Mouse (Mus musculus) hindbrain, embryonic 16.5 days (tissue): ENCODE data around the gene Slc27a4. TPM values are rescaled to one million over a fixed set of nuclear protein-coding genes. Genes with fewer than 3 reads are reported as not detected.

Source experiments
- ATAC-seq: fragments of 200-750 bp; cut with Nextera tagmentation; 2 replicates; pipeline ENCODE4 v1.8.0; 2017; ENCODE audit warnings: moderate TSS enrichment, moderate library complexity
- H3K27ac ChIP-seq: fragments of 300-500 bp; sonication (generic); 2 replicates; pipeline ENCODE4 v1.5.1; 2014; ENCODE audit warnings: low read depth, mild to moderate bottlenecking, control low read depth, low read length, moderate library complexity
- H3K27me3 ChIP-seq: fragments of 300-500 bp; sonication (generic); replicated peaks from 2 replicates; pipeline ENCODE4 v1.6.1; 2014; ENCODE audit warnings: low read length; ENCODE audit not compliant: control insufficient read depth, insufficient read depth
- H3K36me3 ChIP-seq: fragments of 300-500 bp; sonication (generic); 2 replicates; pipeline ENCODE4 v1.6.1; 2014; ENCODE audit warnings: mild to moderate bottlenecking, low read length, moderate library complexity, mixed read lengths; ENCODE audit not compliant: control insufficient read depth, insufficient read depth
- H3K4me1 ChIP-seq: fragments of 300-500 bp; sonication (generic); 2 replicates; pipeline ENCODE4 v1.6.1; 2014; ENCODE audit warnings: low read depth, low read length; ENCODE audit not compliant: control insufficient read depth, insufficient read depth
- H3K4me2 ChIP-seq: fragments of 300-500 bp; sonication (generic); 2 replicates; pipeline ENCODE4 v1.6.1; 2014; ENCODE audit warnings: mild to moderate bottlenecking, low read length, control low read depth, moderate library complexity
- H3K4me3 ChIP-seq: fragments of 300-500 bp; sonication (generic); 2 replicates; pipeline ENCODE4 v1.5.1; 2014; ENCODE audit warnings: mild to moderate bottlenecking, low read length, control low read depth, moderate library complexity
- H3K9ac ChIP-seq: fragments of 300-500 bp; sonication (generic); 2 replicates; pipeline ENCODE4 v1.6.1; 2014; ENCODE audit warnings: low read depth, mild to moderate bottlenecking, control low read depth, low read length, moderate library complexity
- H3K9me3 ChIP-seq: fragments of 300-500 bp; sonication (generic); 2 replicates; pipeline ENCODE4 v1.6.1; 2014; ENCODE audit warnings: mild to moderate bottlenecking, low read length, moderate library complexity; ENCODE audit not compliant: control insufficient read depth
- WGBS: fragments of 180-500 bp; shearing (Covaris S2); extraction: QIAGEN DNeasy Blood & Tissue Kit; methylation state at CpG from one replicate; pipeline ENCODE4 v1.1.7; 2014; 5-methylcytosine and 5-hydroxymethylcytosine counted together
- polyA plus RNA-seq: library from polyadenylated mRNA; unstranded; fragments of >200 nt; fragmentation: Nextera tagmentation; extraction: Ambion mirVana; gene quantifications from 2 replicates; pipeline ENCODE4 v1.2.1, GENCODE M21; 2015

Slc27a4 gene
- polyA plus RNA-seq, 1 experiment from 2014 or later = 45.9 TPM

DNA sequence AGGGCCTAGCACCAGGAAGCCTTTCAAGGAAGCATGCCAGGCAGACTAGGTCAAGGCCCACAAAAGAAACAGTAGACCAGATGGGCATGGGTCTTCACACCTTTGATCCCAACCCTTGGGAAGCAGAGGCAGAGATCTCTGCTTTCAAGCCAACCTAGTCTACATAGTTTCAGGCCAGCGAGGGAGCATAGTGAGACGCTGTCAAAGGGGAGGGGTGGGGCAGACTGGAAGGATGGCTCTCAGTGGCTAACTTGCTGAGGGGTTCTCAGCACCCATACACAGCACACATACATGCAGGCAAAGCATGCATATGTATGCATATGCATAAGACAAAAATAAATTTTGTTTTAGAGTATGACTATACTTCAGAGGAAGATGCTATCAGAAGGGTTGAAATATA, 16.9 kb downstream of the Slc27a4 start:
- peaks cover 10% of the 10 kb centered on the region for H3K4me1 ChIP-seq
- H3K4me2 ChIP-seq = peak overlapping the region; percentile 80; the same call in 1 of the 2 replicates
- WGBS = 0% methylated on average over 2 of the region's 2 CpGs
- no peaks in the 10 kb centered on the region for H3K9me3 ChIP-seq
- H3K9ac ChIP-seq = peak overlapping the region; percentile 5; the same call in 1 of the 2 replicates
- H3K4me3 ChIP-seq = no peak overlapping the region
- H3K27me3 ChIP-seq = no peaks in the 10 kb centered on the region
- H3K27ac ChIP-seq = peak overlapping the region; percentile 90
- H3K36me3 ChIP-seq = peaks cover 17% of the 10 kb centered on the region
- no peak for ATAC-seq

DNA sequence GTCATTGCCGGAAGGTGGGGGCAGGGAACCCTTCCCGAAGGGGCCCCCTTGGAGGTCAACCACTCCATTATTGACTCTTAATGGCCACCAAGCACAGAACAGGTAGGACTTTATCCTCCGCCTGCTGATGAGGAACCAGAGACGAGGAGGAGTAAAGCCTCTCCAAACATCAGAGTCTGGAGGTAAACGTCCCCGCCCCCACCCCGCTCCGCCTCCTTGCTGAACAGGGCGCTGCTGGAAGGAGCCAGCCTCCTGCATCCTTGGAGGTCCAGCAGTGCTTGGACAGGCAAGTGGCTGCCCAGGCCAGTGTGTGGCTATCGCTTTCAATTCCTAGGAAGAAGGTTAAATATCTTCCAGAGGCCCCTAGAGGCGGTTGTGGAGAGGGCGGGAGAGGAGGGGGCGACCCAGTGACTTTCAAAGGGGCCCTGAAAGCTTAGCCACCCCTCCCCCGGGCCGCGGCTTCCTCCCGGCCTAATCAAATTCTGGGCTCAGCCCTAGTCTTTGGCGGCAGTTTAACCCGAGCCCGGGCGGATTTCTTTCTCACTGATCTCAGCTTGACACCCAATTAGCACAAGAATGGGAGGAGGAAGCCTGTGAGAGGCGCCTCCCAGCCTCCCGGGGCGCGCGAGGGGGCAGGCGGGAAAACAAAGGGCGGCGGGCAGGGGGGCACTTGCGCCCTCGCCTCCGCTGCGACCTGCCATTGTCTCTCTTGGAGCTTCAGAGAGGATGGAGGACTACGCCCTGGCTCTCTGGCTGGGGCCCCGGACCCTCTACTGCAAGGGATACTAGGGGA, 17.8 kb downstream of the Slc27a4 start, which contains the start of gene Urm1:
Urm1 (plus strand) TSS at position 51 of the 793 bp plus-strand sequence.
- peaks cover 10% of the 10 kb centered on the region for H3K4me1 ChIP-seq
- H3K36me3 ChIP-seq = peaks cover 13% of the 10 kb centered on the region
- H3K4me2 ChIP-seq = peak within 1 kb of the TSS; percentile 80
- WGBS = under 1% methylated on average over 35 of the region's 35 CpGs
- H3K9me3 ChIP-seq = no peaks in the 10 kb centered on the region
- peak within 1 kb of the TSS; percentile 90 for H3K27ac ChIP-seq
- peak within 1 kb of the TSS; percentile 59 for H3K9ac ChIP-seq
- peak; percentile 81 for ATAC-seq
- H3K4me3 ChIP-seq = peak within 1 kb of the TSS; percentile 41
- H3K27me3 ChIP-seq = no peaks in the 10 kb centered on the region

DNA sequence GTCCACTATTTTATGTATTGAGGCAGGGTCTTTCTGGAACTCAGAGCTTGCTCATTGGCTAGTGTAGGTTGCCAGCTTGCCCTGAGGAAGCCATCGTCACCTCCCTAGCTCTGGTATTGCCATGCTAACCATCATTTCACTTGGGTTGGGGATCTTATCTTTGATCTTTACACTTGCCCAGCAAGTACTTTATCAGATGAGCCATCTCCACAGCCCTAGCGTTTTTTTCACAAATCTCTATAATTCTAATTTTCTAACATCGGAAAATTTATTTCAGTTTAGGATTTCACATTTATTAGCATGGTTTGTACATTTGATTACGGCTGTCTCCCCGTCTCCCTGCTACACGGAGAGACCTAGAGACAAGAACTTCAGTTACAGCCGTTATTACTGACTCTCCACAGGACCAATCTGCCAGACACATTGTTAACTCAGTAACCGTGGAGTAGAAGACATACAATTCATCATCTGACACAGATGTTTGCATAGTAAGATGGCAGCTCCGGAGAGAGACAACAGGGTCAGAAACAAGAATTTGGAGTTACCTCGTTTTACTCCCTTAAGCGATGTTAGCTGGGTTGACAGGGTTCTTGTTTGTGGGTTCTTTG, 24.0 kb downstream of the Slc27a4 start:
- H3K36me3 ChIP-seq = no peaks in the 10 kb centered on the region
- peaks cover 14% of the 10 kb centered on the region for H3K4me1 ChIP-seq
- H3K4me3 ChIP-seq = peak overlapping the region; percentile 90
- H3K9ac ChIP-seq = peak overlapping the region; percentile 76
- peak overlapping the region; percentile 90 for H3K27ac ChIP-seq
- peak overlapping the region; percentile 82 for H3K4me2 ChIP-seq
- no peaks in the 10 kb centered on the region for H3K27me3 ChIP-seq
- no peaks in the 10 kb centered on the region for H3K9me3 ChIP-seq
- WGBS = 7% methylated on average over 11 of the region's 11 CpGs
- no peak for ATAC-seq

DNA sequence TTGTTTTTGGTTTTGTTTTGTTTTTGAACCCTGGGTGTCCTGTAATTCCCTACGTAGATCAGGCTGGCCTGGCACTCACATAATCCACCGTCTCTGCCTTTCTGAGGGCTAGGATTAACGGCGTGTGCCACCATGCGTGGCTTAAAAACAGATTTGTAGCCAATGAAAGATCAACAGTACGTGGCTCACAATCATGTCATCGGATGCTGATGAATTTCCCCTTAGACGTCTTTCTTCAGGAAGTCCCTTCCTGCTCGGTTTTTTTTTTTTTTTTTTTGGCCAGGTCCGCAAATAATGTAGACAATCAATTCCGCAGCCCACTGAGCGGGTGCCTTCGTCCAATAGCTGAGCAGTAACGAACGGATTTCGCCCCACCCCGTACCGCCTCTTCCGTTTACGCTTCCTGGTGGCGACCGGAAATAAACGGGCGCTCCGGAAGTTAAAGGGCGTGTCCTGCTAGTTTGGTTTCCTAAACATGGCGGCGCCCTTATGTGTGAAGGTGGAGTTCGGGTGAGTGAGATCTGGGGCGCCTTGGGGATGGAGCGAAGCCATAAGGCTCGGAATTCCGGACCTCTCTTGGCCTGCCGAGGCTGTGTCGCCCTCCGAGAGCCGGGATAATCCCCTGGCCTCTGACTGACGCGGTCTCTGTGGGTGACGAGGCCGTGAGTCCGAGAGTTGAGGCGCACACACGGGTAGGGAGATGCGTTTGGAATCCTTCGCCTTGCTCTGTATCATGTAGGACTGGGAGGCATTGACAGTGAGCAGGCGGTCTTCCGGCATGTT, 24.7 kb downstream of the Slc27a4 start:
- no peaks in the 10 kb centered on the region for H3K9me3 ChIP-seq
- under 1% methylated on average over 48 of the region's 48 CpGs for WGBS
- H3K4me3 ChIP-seq = peak overlapping the region; percentile 90
- no peaks in the 10 kb centered on the region for H3K36me3 ChIP-seq
- peak overlapping the region; percentile 88 for H3K4me2 ChIP-seq
- no peaks in the 10 kb centered on the region for H3K27me3 ChIP-seq
- peaks cover 14% of the 10 kb centered on the region for H3K4me1 ChIP-seq
- peak; percentile 97 for ATAC-seq
- H3K27ac ChIP-seq = peak overlapping the region; percentile 90
- peak overlapping the region; percentile 82 for H3K9ac ChIP-seq

DNA sequence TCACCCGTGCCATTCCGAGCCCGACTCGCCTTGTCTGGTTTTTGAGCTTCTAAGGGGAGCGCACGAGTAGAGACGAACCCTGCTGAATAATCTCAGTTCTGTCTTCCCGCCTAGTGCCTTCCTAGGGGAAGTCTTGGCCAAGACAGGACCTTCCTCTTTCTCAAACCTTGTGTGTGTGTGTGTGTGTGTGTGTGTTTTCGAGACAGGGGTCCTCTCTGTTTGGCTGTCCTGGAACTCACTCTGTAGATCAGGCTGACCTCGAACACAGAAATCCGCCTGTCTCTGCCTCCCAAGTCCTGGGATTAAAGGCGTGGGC, 25.2 kb downstream of the Slc27a4 start:
- H3K36me3 ChIP-seq = no peaks in the 10 kb centered on the region
- peak overlapping the region; percentile 82 for H3K9ac ChIP-seq
- no peaks in the 10 kb centered on the region for H3K9me3 ChIP-seq
- peaks cover 14% of the 10 kb centered on the region for H3K4me1 ChIP-seq
- no peak for ATAC-seq
- H3K27ac ChIP-seq = peak overlapping the region; percentile 64
- peak overlapping the region; percentile 90 for H3K4me3 ChIP-seq
- no peaks in the 10 kb centered on the region for H3K27me3 ChIP-seq
- 5% methylated on average over 12 of the region's 12 CpGs for WGBS
- peak overlapping the region; percentile 88 for H3K4me2 ChIP-seq

DNA sequence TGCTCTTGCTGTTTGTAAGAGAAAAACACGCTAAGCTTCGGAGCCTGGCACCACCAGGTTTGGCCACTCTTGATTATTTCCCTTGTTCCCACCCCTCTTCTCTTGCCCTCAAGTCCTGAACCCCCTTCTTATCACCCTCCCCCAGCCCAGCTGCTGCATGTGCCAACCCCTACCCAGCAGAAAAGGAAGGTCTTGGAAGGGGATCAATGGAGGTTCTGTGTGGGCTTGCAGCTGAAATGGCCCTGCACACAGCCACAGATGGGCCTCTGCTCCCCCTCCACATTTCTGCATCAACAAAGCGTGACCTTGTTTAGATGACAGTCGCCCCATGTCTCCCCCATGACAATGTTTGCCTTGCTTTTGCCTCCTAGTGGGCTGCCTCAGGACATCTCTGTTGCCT, 28.7 kb downstream of the Slc27a4 start:
- no peak for ATAC-seq
- Histone ChIP-seq H3K27ac (no peak overlapping the region), H3K9me3 (no peaks in the 10 kb centered on the region), H3K4me3 (no peak overlapping the region), H3K36me3 (no peaks in the 10 kb centered on the region), H3K4me2 (no peak overlapping the region), H3K4me1 (peaks cover 13% of the 10 kb centered on the region), H3K27me3 (no peaks in the 10 kb centered on the region), H3K9ac (no peak overlapping the region)
- WGBS = 91% methylated on average over 4 of the region's 4 CpGs

DNA sequence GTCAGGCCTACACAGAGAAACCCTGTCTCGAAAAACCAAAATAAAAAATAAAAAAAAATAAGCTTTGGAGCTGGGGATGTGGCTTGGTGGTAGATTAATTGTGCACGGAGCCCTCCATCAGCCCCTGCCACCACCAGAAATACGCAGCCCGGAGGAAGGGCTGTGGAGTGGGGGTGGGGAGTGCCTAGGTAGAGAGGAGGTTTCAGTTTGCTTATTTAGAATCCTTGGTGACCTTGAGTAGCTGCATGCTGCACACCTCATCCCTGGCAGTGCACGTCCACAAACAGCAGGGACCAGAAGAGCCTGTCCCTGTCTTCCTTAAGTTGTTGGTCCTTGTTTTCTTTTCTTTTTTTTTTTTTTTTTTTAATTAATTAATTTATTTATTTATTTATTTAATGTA, 31.4 kb downstream of the Slc27a4 start:
- peaks cover 2% of the 10 kb centered on the region for H3K4me1 ChIP-seq
- no peak overlapping the region for H3K9ac ChIP-seq
- no peak overlapping the region for H3K4me3 ChIP-seq
- ATAC-seq = no peak
- no peaks in the 10 kb centered on the region for H3K36me3 ChIP-seq
- H3K27ac ChIP-seq = no peak overlapping the region
- no peaks in the 10 kb centered on the region for H3K27me3 ChIP-seq
- 93% methylated on average over 5 of the region's 5 CpGs for WGBS
- H3K4me2 ChIP-seq = no peak overlapping the region
- no peaks in the 10 kb centered on the region for H3K9me3 ChIP-seq

DNA sequence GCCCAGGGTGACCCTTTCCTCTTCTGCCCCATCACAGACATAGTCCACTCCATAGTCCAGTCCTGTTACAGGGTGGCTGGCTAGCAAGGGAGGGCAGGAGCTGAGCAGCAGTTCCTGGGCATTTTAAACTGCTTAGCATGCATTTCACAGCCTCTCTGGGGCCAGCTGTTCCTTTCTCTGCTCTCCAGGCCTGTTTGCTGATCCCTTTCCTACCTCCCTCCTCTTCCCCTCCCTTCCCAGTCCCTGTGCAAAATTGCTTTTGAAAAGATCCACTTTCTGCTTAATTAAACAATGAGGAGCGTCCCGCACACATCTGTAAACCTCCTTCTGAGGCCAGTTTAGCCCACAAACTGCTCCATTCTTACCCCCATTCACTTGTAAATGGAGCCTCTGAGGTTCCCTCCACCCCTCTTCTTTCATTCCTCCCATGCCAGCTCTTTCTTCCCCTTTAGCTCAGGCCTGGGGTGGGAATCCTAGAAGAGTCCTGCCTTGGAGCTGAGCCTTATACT, 33.0 kb downstream of the Slc27a4 start:
- WGBS = 13% methylated on average over 2 of the region's 2 CpGs
- Histone ChIP-seq H3K9ac (no peak overlapping the region), H3K9me3 (no peaks in the 10 kb centered on the region), H3K27ac (peak overlapping the region; percentile 46), H3K36me3 (no peaks in the 10 kb centered on the region), H3K4me1 (peaks cover 14% of the 10 kb centered on the region), H3K27me3 (no peaks in the 10 kb centered on the region), H3K4me3 (no peak overlapping the region), H3K4me2 (no peak overlapping the region)
- ATAC-seq = peak; percentile 60; the same call in 1 of the 2 replicates
